Mouse (Mus musculus) testis, adult 2 months (tissue): ENCODE data around the gene Cisd1. TPM values are rescaled to one million over a fixed set of nuclear protein-coding genes. Genes with fewer than 3 reads are reported as not detected.

Experiments used
- H3K27ac ChIP-seq: fragments of 200-500 bp; 2 replicates; pipeline ENCODE4 v1.5.1; 2012; ENCODE audit warnings: low read depth, low read length; ENCODE audit not compliant: control insufficient read depth, insufficient read depth
- H3K27me3 ChIP-seq: fragments of 200-500 bp; 2 replicates; pipeline ENCODE4 v1.6.1; 2012; ENCODE audit warnings: mild to moderate bottlenecking, low read length, moderate library complexity; ENCODE audit not compliant: control insufficient read depth, insufficient read depth
- H3K36me3 ChIP-seq: fragments of 200-500 bp; 2 replicates; pipeline ENCODE4 v1.6.1; 2012; ENCODE audit warnings: mild to moderate bottlenecking, low read length; ENCODE audit not compliant: control insufficient read depth, insufficient read depth
- H3K4me1 ChIP-seq: fragments of 200-500 bp; 2 replicates; pipeline ENCODE4 v1.6.1; 2012; ENCODE audit warnings: low read length; ENCODE audit not compliant: control insufficient read depth, insufficient read depth
- H3K4me3 ChIP-seq: fragments of 200-500 bp; 2 replicates; pipeline ENCODE4 v1.5.1; 2012; ENCODE audit warnings: low read depth, mild to moderate bottlenecking, low read length, moderate library complexity, mixed read lengths; ENCODE audit not compliant: control insufficient read depth
- CTCF ChIP-seq: fragments of 200-500 bp; IDR thresholded peaks from 2 replicates; pipeline ENCODE4 v1.5.1; 2012; ENCODE audit warnings: low read depth, mild to moderate bottlenecking, inconsistent platforms, low read length, moderate library complexity; ENCODE audit not compliant: control insufficient read depth, insufficient read depth, insufficient replicate concordance
- POLR2A ChIP-seq: fragments of 200-500 bp; IDR thresholded peaks from 2 replicates; pipeline ENCODE4 v1.6.1; 2012; ENCODE audit warnings: low read depth, mild to moderate bottlenecking, inconsistent platforms, low read length, moderate library complexity; ENCODE audit not compliant: control insufficient read depth
- polyA plus RNA-seq: library from polyadenylated mRNA; depleted of rRNA; stranded (reverse); fragments of >200 nt; gene quantifications from 2 replicates; pipeline ENCODE4 v1.2.3, GENCODE M21; 2012

Cisd1 gene
- polyA plus RNA-seq, 1 experiment = 35.4 TPM

DNA sequence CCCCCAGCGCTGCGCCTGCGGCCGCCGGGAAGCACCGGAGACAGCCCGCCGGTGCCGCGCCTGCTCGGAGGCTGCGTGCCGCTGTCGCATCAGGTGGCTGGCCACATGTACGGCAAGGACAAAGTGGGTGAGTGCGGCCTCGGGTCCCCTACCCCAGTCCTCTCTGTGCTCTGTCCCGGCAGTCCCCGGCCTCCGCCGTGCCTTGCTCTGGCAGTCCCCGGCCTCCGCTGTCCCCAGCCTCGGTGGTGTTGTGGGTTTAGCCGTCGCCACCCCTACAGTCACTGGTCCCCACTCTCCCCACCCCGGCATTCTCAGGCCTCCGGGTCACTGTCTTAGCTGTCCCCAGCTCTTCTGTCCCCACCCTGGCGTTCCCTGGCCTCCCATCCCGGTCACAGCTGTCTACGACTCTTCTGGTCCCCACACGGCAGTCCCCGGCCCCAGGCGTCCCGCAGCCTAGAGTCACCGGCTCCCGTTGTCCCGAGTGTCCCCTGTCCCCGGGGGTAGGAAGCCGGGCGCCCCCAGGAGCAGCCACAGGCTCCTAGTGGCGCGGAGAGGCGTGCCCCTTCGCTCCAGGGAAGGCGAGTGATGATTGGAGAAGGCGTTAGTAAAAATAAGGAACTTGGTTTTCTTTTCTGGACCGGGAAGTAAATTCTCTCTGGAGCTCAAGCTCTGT lies 3.3 kb upstream of the Cisd1 start:
- Histone ChIP-seq H3K4me1 (peaks cover 25% of the 10 kb centered on the region), H3K27me3 (no peaks in the 10 kb centered on the region), H3K27ac (peak overlapping the region; percentile 74), H3K36me3 (no peaks in the 10 kb centered on the region), H3K4me3 (peak overlapping the region; percentile 94)
- TF ChIP-seq CTCF = no peak
- no peak for TF ChIP-seq POLR2A

DNA sequence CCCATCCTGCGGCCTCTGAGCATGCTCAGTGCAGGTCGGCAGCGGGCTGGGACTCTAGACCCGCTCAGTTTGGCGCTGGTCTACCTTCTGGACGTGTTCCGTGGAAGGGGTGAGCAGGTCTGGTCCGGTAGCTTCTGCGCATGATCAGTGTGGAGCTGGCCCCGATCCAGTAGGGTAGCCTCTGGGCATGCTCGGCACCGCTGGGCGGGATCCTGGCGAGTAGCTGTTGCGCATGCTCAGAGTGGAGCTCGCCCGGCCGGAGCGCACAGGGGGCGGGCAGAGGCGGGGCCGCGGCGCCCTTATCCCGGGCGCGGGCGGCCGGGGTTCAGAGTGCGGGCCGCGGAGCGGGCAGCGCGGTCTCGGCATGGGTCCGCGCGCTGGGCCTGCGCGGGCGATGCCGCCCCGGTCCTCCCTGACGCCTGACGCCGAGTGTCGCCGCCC lies 2.8 kb upstream of the Cisd1 start, which contains the start of gene Ipmk:
Gene Ipmk, plus strand, starts transcription at position 255 of the 441 bp plus-strand sequence.
- TF ChIP-seq POLR2A (peak; percentile 67), CTCF (no peak)
- Histone ChIP-seq H3K27ac (peak within 1 kb of the TSS; percentile 78), H3K36me3 (no peaks in the 10 kb centered on the region), H3K4me1 (peaks cover 25% of the 10 kb centered on the region), H3K4me3 (peak within 1 kb of the TSS; percentile 94), H3K27me3 (no peaks in the 10 kb centered on the region)

DNA sequence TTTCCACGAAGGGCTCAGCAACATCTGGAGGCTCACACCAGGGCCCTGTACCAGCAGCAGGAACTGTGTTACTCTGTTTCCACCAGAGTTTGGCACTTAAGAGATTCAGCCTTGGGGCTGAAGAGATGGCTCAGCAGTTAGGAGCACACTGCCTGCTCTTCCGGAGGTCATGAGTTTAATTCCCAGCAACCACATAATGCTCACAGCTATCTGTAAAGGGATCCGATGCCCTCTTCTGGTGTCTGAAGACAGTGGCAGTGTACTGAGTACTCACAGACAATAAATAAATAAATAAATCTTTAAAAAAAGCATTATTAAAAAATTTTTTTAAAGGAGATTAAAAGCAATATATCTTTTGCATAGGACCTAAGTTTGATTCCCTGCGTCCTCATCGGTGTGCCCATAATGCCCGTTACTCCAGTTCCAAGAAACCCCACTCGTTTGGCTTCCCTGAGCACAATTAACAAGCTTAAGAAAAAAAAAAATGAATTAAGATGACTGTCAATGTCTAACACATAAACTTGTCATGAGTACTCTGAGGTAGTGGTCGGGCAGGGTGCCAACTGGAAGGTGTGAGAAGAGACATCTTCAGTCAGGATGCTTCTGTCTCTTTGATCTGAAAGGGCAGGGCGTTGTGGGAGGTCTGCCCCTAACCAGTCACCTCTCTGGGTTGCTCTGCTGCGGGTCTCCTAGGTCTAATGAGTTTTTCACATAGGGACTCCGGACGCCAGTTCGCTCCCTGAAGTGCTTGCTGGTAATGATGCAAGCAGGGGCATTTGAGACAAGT lies 2.2 kb upstream of the Cisd1 start:
- peak overlapping the region; percentile 78 for H3K27ac ChIP-seq
- H3K4me1 ChIP-seq = peaks cover 25% of the 10 kb centered on the region
- peak overlapping the region; percentile 94 for H3K4me3 ChIP-seq
- no peaks in the 10 kb centered on the region for H3K27me3 ChIP-seq
- no peaks in the 10 kb centered on the region for H3K36me3 ChIP-seq
- TF ChIP-seq CTCF = no peak
- TF ChIP-seq POLR2A = no peak

DNA sequence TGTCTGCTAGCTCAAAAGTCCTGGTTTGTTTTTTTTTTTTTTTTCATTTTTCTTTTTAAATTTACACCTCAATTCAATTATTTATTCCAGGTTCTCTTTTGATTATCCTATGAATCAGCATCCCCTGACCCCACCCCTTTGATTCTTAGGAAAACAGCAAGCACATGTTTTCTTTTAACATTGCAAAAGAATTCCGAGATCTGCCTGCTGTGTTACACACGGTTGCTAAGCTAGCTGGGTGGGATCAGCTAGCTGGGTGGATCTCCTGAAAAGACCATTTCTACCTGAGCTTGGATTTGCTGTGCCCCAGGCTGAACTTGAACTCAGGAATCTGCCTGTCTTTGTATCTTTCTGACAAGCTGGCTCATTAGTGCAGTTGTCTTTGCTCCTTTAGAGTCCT lies 1.4 kb upstream of the Cisd1 start:
- no peaks in the 10 kb centered on the region for H3K36me3 ChIP-seq
- H3K4me3 ChIP-seq = no peak overlapping the region; the same call in 1 of the 2 replicates
- H3K27me3 ChIP-seq = no peaks in the 10 kb centered on the region
- H3K4me1 ChIP-seq = peaks cover 26% of the 10 kb centered on the region
- H3K27ac ChIP-seq = no peak overlapping the region
- TF ChIP-seq CTCF = no peak
- no peak for TF ChIP-seq POLR2A

DNA sequence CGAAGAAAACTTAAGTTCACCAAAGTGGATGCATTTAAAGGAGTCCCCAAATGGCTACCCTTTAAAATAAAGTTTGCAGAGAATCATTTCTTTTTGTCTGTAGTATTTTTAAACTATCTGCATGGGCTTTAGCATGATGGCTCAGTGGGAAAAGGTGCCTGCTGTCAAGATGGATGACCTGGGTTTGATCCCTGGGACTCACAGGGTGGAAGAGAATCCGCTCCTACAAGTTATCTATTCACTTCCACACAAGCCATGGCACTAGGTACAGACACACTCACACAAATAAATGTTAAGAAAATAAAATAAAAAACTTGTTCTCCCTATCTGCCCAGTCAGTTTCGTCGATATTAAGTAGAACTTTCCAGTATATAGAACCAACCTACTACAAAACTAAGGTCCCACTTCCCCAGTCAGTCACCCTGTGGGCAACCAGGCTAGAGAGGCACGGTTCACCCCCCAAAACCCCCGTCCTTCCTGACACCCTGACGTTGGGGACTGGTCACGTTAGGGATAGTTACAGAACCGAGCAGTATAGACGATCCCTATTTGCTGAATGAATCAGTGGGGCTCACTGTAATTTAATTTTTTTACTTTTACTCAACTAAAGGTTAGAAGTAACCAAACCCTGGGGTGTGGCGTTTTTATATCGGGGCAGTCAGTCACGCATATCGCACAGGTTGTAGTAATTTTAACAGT lies 1.0 kb downstream of the Cisd1 start:
- H3K27me3 ChIP-seq = no peaks in the 10 kb centered on the region
- peaks cover 35% of the 10 kb centered on the region for H3K4me1 ChIP-seq
- H3K27ac ChIP-seq = no peak overlapping the region
- H3K36me3 ChIP-seq = no peaks in the 10 kb centered on the region
- H3K4me3 ChIP-seq = peak overlapping the region; percentile 85
- no peak for TF ChIP-seq CTCF
- no peak for TF ChIP-seq POLR2A

DNA sequence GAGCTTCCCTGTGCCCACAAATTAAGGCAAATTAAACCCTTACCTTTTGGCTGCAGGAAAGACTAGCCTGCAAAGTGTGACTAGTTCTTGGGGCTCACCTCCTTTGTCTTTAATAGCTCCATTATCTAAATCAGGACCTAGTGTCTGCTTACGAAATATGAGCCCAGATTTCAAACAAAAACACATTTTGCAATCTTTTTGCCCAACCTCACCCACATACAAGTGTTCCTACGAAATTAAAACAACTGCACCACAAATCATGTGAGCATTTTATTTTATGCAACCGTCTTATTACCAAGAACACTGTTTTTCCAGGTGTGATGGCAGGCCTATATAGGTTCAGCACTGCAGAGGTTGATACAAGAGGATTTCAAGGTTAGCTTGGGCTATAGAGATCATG lies 1.6 kb downstream of the Cisd1 start:
- H3K27ac ChIP-seq = no peak overlapping the region
- H3K4me3 ChIP-seq = no peak overlapping the region
- H3K36me3 ChIP-seq = no peaks in the 10 kb centered on the region
- no peaks in the 10 kb centered on the region for H3K27me3 ChIP-seq
- peaks cover 32% of the 10 kb centered on the region for H3K4me1 ChIP-seq
- TF ChIP-seq POLR2A (no peak), CTCF (no peak)
